Mouse (Mus musculus): ENCODE measurements around the gene Prep. TPM values are rescaled to one million over a fixed set of nuclear protein-coding genes. Genes with fewer than 3 reads are reported as not detected.
A peak's percentile ranks its signal among the peaks of the same experiment; 100 is the strongest.

Prep gene
- polyA plus RNA-seq, 1 experiment = 10.3 TPM

DNA sequence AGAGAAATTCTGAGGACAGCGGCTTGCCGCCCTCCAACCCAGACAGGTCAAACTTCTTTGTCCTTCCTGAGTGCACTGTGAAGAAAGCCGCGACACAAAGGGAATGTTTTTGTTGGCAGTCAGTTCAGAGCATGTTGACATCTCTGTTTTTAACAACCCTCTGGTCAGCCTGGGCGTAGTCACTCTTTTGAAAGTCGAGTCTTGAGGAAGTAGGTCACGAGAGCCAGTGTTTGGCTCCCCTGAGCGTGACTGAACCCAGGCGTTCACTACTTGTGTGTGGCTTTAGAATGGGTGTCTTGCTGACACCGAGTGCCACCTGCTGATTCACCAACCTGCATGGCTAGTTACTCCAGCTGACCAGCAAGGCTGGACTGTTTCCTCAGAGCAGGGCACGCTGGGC is 18.4 kb upstream of the Prep start:
- Histone ChIP-seq H3K4me1 (peaks cover 17% of the 10 kb centered on the region), H3K4me3 (replicated peaks) (no peak overlapping the region), H3K27me3 (replicated peaks) (peaks cover 12% of the 10 kb centered on the region), H3K36me3 (replicated peaks; ENCODE audit: low read length) (no peaks in the 10 kb centered on the region), H3K9me3 (peaks cover 6% of the 10 kb centered on the region)
- no peak for TF ChIP-seq FLI1 (IDR thresholded peaks at IDR 0.05; ENCODE audit: low read length)
- no peak for TF ChIP-seq GATA1 (IDR thresholded peaks at IDR 0.05; ENCODE audit: borderline replicate concordance, low read length)

DNA sequence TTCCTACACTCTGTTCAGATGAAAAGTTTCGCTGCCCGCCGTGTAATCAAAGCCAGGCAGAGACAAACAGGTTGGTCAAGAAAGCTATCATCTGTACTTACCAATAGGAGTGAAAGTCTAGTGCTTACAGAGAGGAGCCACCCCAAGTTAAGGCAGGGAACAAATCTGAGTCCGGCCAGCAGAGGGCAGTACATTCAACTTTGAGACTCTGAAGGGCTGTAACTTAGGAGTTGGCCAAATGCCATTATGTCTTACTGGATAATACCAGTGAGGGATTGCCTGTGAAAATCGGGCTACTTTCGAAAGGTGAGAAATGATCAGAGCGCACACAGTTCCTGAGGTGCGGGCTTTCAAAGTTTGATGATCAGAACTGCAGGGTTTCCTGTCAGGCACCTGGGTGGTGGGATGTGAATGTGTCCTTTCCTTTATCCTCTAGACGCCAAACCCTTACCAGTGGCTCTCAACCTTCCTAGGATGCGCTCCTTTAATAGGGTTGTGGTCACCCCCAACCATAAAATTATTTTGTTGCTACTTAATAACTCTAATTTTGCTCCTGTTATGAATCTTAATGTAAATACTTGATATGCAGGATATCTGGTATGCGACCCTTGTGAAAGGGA is 15.8 kb upstream of the Prep start:
- no peaks in the 10 kb centered on the region for H3K36me3 ChIP-seq (replicated peaks; ENCODE audit: low read length)
- H3K4me1 ChIP-seq = peaks cover 12% of the 10 kb centered on the region
- peaks cover 12% of the 10 kb centered on the region for H3K27me3 ChIP-seq (replicated peaks)
- H3K4me3 ChIP-seq (replicated peaks) = no peak overlapping the region
- TF ChIP-seq FLI1 (IDR thresholded peaks at IDR 0.05; ENCODE audit: low read length) = no peak
- TF ChIP-seq GATA1 (IDR thresholded peaks at IDR 0.05; ENCODE audit: borderline replicate concordance, low read length) = no peak
- H3K9me3 ChIP-seq = peaks cover 18% of the 10 kb centered on the region

DNA sequence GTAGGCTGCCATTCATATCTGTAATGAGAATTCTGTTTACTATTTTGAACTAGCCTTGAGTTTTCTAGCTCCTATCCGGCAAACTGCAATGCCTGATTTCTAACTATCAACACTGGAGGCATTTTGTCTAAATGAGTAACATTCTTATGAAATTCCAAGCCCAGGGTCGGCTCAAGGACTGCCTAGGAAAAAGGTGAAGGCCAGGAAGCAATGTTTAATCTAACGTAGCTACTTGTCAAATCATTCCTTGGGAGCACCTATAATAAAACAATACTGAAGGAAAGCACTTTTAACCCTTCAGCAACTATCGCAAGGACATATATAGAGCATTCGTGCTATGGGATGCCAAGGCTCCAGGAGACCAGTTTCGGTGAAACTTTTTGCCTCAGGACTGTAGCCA is 8.6 kb upstream of the Prep start:
- H3K27me3 ChIP-seq (replicated peaks) = peaks cover 2% of the 10 kb centered on the region
- H3K9me3 ChIP-seq = peaks cover 15% of the 10 kb centered on the region
- H3K4me3 ChIP-seq (replicated peaks) = no peak overlapping the region
- peaks cover 6% of the 10 kb centered on the region for H3K4me1 ChIP-seq
- H3K36me3 ChIP-seq (replicated peaks; ENCODE audit: low read length) = no peaks in the 10 kb centered on the region
- TF ChIP-seq GATA1 (IDR thresholded peaks at IDR 0.05; ENCODE audit: borderline replicate concordance, low read length) (no peak), FLI1 (IDR thresholded peaks at IDR 0.05; ENCODE audit: low read length) (no peak)

DNA sequence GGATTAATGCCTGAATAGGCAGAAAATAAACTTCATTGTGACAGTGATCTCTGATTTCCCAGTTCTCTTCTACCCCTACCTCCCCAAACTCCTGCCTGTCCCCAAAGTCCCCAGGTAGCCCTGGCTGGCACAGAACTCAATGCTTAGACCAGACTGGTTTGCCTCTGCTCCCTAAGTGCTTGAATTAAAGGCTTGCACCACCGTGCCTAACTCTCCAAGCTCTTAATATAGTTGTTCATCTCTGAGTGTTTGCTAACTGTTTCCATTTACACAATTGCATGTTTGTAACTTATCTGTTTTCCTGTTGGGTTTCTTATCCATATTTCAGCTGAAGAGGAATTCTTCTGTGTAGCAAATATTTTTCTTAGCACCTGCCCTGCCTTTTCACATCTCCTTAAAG is 6.2 kb upstream of the Prep start:
- Histone ChIP-seq H3K4me3 (replicated peaks) (no peak overlapping the region), H3K27me3 (replicated peaks) (peaks cover 2% of the 10 kb centered on the region), H3K4me1 (peaks cover 6% of the 10 kb centered on the region), H3K36me3 (replicated peaks; ENCODE audit: low read length) (no peaks in the 10 kb centered on the region), H3K9me3 (no peaks in the 10 kb centered on the region)
- TF ChIP-seq GATA1 (IDR thresholded peaks at IDR 0.05; ENCODE audit: borderline replicate concordance, low read length) = no peak
- no peak for TF ChIP-seq FLI1 (IDR thresholded peaks at IDR 0.05; ENCODE audit: low read length)

DNA sequence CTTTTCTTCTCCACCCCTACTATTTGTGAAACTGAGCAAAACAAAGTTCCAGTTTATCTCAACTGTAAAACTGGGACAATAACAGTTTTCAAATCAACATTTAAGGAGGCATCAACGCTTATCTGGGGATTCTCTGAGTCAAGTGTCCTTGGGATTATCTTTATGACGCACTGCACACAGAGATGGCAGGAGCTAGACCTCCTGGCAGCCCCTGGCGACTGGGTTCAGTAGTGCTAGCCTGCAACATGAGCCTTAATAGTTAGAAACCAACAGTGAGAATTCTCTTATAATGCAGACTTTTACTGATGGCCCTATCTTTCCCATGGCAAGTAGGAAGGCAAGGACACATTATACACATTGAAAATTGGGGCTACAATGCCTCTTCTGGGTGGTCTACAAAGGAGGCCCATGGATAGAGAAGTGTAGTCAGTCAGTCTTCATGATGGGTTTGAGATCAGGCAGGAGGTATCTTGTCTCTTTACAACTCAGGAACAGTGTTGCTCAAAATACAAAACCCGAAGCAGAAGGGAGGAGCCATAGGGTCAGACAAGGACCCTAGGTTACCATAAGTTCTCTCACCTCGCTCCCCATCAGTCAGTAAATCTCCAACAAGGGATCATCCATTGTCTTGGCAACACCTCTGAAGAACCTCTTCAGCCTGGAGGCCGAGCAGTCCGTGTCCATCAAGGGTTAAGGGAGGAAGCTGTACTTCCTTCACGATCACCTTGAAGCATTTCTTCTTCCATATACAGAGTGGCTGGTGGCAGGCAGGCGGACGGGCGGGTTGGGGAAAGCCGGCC is 672 bp upstream of the Prep start:
- H3K4me1 ChIP-seq = peaks cover 46% of the 10 kb centered on the region
- no peak for TF ChIP-seq FLI1 (IDR thresholded peaks at IDR 0.05; ENCODE audit: low read length)
- no peak for TF ChIP-seq GATA1 (IDR thresholded peaks at IDR 0.05; ENCODE audit: borderline replicate concordance, low read length)

DNA sequence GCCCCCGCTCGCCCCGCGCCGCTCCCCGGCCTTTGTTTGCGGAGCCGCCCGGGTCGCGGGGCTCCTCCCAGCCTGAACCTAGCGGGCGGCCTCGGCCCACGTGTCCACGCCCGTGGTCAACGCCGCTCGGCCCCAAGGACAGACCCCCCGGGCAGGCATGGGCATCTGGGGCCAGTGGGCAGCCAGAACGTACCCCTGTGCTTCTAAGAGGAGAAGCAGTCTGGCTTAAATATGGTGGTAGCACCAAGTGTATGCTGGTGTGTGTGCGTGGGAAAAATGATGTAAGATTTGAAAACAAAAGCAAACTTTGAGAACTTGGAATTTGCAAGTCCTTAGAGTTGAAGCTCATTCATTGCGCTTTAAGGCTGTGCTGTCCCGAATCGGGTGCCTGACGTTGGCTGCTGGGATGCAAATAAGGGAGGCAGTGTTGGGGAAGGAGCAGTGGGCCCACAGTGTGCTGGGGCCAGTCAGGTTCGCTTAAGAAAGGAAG is 478 bp downstream of the Prep start:
- Histone ChIP-seq H3K9me3 (no peaks in the 10 kb centered on the region), H3K27me3 (replicated peaks) (no peaks in the 10 kb centered on the region), H3K36me3 (replicated peaks; ENCODE audit: low read length) (peaks cover 14% of the 10 kb centered on the region), H3K4me1 (peaks cover 49% of the 10 kb centered on the region), H3K4me3 (replicated peaks) (peak overlapping the region; percentile 98)
- TF ChIP-seq FLI1 (IDR thresholded peaks at IDR 0.05; ENCODE audit: low read length) (no peak), GATA1 (IDR thresholded peaks at IDR 0.05; ENCODE audit: borderline replicate concordance, low read length) (no peak)

More for the DNA sequence above, 672 bp upstream of the Prep start:
- peak overlapping the region; percentile 98 for H3K4me3 ChIP-seq (replicated peaks)
- peaks cover 4% of the 10 kb centered on the region for H3K36me3 ChIP-seq (replicated peaks; ENCODE audit: low read length)
- no peaks in the 10 kb centered on the region for H3K27me3 ChIP-seq (replicated peaks)
- no peaks in the 10 kb centered on the region for H3K9me3 ChIP-seq

DNA sequence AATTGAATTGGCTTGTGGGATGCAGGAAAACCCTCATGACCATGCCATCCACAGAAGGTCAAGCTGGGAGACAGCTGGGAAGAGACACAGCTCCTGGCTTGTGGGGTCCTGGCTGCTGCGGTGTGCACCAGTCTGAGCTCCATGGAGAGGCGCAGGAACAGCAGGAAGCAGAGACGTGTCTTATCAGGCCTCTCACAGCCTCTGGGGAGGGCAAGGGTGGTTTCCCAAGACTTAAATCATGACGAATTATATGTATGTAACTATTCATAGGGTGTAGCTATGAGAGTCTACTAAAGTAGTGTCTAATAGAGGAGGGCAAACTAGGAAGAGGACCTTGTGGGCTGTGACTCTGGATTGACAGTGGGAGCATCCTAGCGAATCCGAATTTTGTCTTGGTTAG is 2.6 kb downstream of the Prep start:
- Histone ChIP-seq H3K27me3 (replicated peaks) (no peaks in the 10 kb centered on the region), H3K4me3 (replicated peaks) (peak overlapping the region; percentile 79), H3K36me3 (replicated peaks; ENCODE audit: low read length) (peaks cover 35% of the 10 kb centered on the region), H3K4me1 (peaks cover 54% of the 10 kb centered on the region), H3K9me3 (no peaks in the 10 kb centered on the region)
- TF ChIP-seq FLI1 (IDR thresholded peaks at IDR 0.05; ENCODE audit: low read length) (no peak), GATA1 (IDR thresholded peaks at IDR 0.05; ENCODE audit: borderline replicate concordance, low read length) (no peak)

DNA sequence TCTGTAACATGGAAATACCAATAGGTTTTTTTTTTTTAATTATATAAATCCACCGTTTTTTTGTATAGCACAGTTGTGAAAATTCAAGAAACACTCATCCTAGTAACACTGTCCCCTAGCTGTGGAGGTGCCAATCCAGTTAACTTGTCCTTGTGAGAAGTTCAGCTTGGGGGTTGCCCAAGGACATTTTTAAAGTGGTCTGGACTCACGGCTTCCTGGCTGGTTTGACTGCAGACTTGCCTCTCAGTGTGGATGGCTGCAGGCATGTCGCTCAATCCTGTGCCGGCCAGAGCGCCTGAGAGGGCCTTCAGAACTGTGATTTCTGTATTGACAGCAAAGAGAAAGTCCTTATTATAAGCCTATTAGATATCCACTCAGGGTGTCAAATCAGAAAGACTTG is 3.4 kb downstream of the Prep start:
- H3K9me3 ChIP-seq = no peaks in the 10 kb centered on the region
- no peaks in the 10 kb centered on the region for H3K27me3 ChIP-seq (replicated peaks)
- H3K36me3 ChIP-seq (replicated peaks; ENCODE audit: low read length) = peaks cover 42% of the 10 kb centered on the region
- TF ChIP-seq GATA1 (IDR thresholded peaks at IDR 0.05; ENCODE audit: borderline replicate concordance, low read length) = no peak
- TF ChIP-seq FLI1 (IDR thresholded peaks at IDR 0.05; ENCODE audit: low read length) = no peak
- H3K4me1 ChIP-seq = peaks cover 58% of the 10 kb centered on the region
- no peak overlapping the region for H3K4me3 ChIP-seq (replicated peaks)

DNA sequence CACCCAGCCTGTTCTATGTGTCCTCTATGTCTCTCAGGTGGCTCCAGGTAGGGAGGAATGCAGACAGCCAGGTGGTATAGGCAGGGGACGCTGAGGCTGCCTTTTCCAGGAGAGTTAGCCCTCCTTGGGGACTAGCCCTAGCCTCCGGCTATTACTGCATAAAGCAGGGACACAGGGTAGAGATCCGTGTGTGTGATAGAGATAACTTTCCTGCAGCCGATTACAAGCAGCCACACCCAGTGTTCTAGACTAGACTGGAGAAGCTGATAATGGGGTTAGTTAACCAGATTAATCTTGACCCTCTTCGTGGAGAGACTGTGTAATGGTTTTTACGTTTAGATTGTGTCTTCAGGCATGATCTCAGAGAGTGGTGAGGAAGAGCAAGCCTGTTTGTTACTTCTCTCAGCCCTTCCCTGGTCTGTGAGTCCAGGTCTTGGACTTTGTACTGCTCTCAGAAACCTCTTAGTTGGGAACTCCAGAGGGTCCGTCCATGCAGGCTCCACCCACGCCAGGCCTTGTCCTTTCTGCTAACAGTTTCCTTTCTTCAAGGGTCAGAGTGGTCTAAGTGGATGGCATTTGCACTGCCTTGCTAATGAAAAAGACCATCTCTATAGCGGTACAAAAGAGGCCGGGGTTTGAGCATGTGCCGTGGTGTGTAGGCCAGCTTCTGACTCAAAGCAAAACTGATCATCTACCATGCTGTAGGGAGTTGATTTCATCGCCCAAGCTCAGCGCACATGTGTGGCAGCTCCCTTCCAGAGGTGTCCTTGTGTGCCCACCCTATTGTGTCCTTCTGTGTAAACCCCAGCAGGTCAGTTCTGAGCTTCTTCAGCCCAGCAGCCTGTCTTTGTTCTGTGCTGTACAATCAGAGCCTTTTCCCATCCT is 4.2 kb downstream of the Prep start:
- peaks cover 48% of the 10 kb centered on the region for H3K36me3 ChIP-seq (replicated peaks; ENCODE audit: low read length)
- H3K4me1 ChIP-seq = peaks cover 63% of the 10 kb centered on the region
- no peaks in the 10 kb centered on the region for H3K27me3 ChIP-seq (replicated peaks)
- H3K4me3 ChIP-seq (replicated peaks) = no peak overlapping the region
- TF ChIP-seq GATA1 (IDR thresholded peaks at IDR 0.05; ENCODE audit: borderline replicate concordance, low read length) (no peak), FLI1 (IDR thresholded peaks at IDR 0.05; ENCODE audit: low read length) (no peak)
- H3K9me3 ChIP-seq = no peaks in the 10 kb centered on the region

All from megakaryocyte, embryonic 14.5 days (primary cell).